Mouse (Mus musculus) thymus, adult 2 months (tissue): ENCODE data around the gene Dennd1c.

ENCODE experiments used
- CTCF ChIP-seq: fragments of 200-500 bp; IDR thresholded peaks from 2 replicates; pipeline ENCODE4 v1.5.1; 2012; ENCODE audit warnings: mild to moderate bottlenecking, control low read depth, low read length, moderate library complexity, borderline replicate concordance; ENCODE audit not compliant: control insufficient read depth, poor library complexity, insufficient read depth; ENCODE audit errors: extremely low read depth
- POLR2A ChIP-seq: fragments of 200-500 bp; IDR thresholded peaks from 2 replicates; pipeline ENCODE4 v1.6.1; 2012; ENCODE audit warnings: mild to moderate bottlenecking, low read length, control low read depth, moderate library complexity; ENCODE audit not compliant: control insufficient read depth, poor library complexity, insufficient read depth; ENCODE audit errors: extremely low read depth

- no peak for TF ChIP-seq POLR2A
- TF ChIP-seq CTCF: no peak
These were observed 50.8 kb downstream of the Dennd1c start for GRCm38 (mm10) chr17:57027471-57027870.
